Mouse (Mus musculus) B cell, adult 67 days (primary cell): ENCODE measurements around the gene Hsd11b2. TPM values are rescaled to one million over a fixed set of nuclear protein-coding genes. Genes with fewer than 3 reads are reported as not detected.

Experiments
- total RNA-seq, 2 experiments: library from RNA; stranded (reverse); gene quantifications; 4 replicates each; pipeline ENCODE4 v1.2.4; 2023

Gene Hsd11b2
- not detected for total RNA-seq

DNA sequence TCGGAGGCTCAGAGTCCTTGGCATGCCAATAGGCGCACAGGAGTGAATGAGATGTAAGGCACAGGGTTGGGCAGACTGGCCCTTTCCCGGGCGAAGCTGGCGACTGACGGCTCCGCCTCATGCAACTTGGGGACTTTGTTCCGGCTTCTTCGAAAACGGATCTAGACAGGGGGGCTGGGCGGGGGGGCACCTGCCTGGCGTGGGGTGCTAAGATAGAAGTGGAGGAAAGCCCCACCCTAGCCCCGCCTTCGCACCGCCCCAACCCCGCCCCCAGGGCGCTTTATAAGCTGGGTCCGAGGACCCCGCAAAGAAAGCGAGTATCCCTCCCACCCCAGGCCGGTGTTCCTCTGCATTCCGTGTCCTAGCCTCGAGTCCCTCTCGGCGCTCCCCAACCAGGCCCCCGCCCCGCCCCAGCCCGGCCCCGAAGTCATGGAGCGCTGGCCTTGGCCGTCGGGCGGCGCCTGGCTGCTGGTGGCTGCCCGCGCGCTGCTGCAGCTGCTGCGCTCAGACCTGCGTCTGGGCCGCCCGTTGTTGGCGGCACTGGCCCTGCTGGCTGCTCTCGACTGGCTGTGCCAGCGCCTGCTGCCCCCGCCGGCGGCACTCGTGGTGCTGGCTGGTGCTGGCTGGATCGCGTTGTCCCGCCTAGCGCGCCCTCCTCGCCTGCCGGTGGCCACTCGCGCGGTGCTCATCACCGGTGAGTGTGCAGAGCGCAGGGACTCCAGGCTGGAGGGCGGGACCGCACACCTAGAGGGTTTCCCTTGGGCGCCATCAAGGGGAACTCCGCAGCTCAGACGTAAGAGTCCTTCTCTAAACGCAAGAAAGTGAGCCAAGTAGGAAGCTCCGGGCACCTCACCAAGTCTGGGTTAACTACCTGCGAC lies at the start of gene Hsd11b2:
Hsd11b2 (plus strand) TSS at position 320 of the 878 bp plus-strand sequence.

DNA sequence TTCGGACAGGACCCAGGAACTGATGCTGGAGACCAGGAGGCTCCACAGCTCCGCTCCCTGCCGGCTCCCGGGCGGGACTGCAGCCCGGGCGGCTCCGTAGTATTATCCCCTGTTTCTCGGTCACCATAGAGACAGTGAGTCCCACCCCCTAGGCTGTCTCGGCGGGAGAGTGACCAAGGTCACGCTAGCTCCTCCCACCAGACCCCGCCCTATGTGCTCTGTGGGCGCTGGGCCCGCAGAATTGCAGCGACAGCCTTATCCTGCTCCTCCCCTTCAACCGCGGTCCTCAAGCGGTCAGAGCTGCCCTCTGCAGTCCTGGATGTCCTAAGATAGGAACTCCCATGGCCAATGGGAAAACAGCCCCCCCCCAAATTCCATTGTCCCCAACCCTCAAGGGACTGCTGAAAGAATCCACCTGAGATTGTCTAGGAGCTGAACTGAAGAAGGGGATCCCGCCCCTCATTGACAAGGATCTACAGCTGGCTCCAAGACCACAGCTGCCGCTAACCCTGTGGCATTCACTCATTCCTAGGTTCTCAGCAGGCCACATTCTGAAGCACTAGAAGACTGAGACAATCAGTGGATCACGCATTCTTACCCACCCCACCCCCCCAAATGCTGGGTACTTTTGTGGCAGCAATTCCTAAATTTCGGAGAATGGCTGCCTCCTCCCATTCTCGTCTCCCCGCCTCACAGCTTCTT lies 47.1 kb upstream of the Hsd11b2 start, which contains the start of gene Tppp3:
Tppp3 (minus strand) TSS at position 213 of the 702 bp plus-strand sequence.

DNA sequence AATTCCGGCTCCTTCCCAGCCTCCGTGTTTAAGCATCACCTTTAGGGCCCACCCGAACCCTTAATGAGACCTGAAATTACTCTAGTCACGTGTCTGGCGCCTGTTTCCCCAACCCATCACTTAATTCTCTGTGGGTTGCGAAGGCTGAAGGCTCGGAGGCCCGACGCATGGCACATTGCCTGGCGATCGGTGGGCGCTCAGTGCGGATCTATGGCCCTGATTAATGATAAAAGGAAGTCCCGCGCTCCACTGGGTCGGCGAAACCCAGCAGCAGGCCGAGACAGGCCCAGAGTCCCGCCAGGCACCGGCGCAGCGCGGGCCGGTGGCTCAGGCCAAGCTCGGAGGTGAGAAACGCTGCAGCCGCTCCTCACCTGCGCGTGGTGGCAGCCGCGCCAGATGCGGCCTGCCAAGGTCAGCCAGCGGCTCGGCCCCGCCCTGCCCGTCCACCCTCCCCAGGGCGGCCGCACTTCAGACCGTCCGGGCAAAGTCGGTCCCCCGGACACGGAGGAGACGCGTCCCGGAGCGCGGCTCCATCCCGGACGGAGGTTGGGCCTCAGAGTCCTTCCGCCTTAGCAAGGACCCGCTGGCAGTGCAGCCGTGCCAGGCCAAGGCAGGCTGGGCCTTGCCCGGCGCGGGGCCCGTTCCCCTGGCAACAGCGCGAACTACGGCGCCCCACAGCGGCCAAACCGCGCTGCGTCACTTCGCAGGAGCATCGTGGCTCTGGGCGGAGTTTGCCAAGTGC lies 21.9 kb upstream of the Hsd11b2 start, which contains the start of gene Zdhhc1:
Zdhhc1 (minus strand) TSS at position 464 of the 742 bp plus-strand sequence.

DNA sequence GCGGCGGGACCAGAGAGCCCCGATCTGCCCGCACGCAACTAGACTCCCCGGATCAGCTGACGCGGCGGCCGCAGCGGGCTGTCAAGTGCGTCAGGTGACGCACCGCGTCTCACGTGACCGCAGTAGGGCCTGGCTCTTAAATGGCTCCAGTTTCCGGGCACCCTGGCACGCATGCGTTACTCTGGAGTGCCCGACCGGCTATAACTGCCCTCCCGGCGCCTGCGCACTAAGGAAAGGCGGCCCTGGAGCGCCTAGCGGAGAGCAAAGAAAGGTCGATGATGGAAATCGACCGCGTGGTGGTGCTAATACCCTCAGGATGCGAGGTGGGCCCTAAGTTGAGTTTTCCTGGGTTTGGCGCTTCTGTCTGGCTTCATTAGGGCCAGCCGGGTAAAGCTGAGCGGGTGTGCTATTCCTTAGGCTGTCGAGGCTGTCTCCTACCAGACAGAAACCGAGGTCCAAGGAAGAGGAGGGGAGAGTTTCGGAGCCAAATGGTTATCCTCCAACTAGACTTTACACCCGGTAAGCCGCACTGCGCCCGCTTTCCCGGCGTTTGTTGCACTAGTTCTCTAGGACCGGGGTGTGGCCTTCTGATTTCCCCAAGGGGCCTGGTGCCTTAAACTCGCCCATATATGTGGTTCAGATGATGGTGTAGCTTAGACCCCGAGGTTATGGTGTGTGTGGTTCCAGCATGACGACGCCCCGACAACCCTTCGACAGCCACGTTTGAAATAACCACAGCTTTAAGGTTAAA lies 47.6 kb downstream of the Hsd11b2 start, which contains the start of gene Atp6v0d1:
Atp6v0d1 (minus strand) TSS at position 96 of the 751 bp plus-strand sequence.

Other genes with a start within 250 kb of the Hsd11b2 start
- under 1 TPM in 1 of 2 experiments, not detected in 1; 0.59 TPM for gene Hsf4, start 249.0 kb upstream of the Hsd11b2 start, total RNA-seq
- gene Nol3, start 242.6 kb upstream of the Hsd11b2 start, total RNA-seq = not detected
- 1 to 10 TPM; 5.4 to 5.9 TPM for gene 4931428F04Rik, start 228.9 kb upstream of the Hsd11b2 start, total RNA-seq
- 1 to 10 TPM; 1.3 to 2.1 TPM for gene Exoc3l, start 222.7 kb upstream of the Hsd11b2 start, total RNA-seq
- gene E2f4, start 221.1 kb upstream of the Hsd11b2 start, total RNA-seq = 10 to 100 TPM; 96.4 to 98.1 TPM
- 1 to 10 TPM; 3.6 to 5.5 TPM for gene Elmo3, start 213.2 kb upstream of the Hsd11b2 start, total RNA-seq
- 10 to 100 TPM in 1 of 2 experiments, 1 to 10 TPM in 1; 5.4 to 13.3 TPM for gene Lrrc29, start 192.5 kb upstream of the Hsd11b2 start, total RNA-seq
- 10 to 100 TPM; 28.9 to 33.3 TPM for gene Tmem208, start 192.4 kb upstream of the Hsd11b2 start, total RNA-seq
- gene Fhod1, start 170.8 kb upstream of the Hsd11b2 start, total RNA-seq = 10 to 100 TPM; 39.5 to 39.7 TPM
- gene Slc9a5, start 169.9 kb upstream of the Hsd11b2 start, total RNA-seq = 1 to 10 TPM in 1 of 2 experiments, under 1 TPM in 1; 0.89 to 1.5 TPM
- not detected for gene Plekhg4, start 145.5 kb upstream of the Hsd11b2 start, total RNA-seq
- gene Kctd19, start 105.3 kb upstream of the Hsd11b2 start, total RNA-seq = not detected
- gene Lrrc36, start 105.2 kb upstream of the Hsd11b2 start, total RNA-seq = not detected
- 1 to 10 TPM in 1 of 2 experiments, under 1 TPM in 1; 0.56 to 1.3 TPM for gene Tppp3, start 47.2 kb upstream of the Hsd11b2 start, total RNA-seq
- gene Zdhhc1, start 21.9 kb upstream of the Hsd11b2 start, total RNA-seq = 1 to 10 TPM; 4.0 to 5.3 TPM
- 10 to 100 TPM; 82.3 to 98.5 TPM for gene Atp6v0d1, start 47.3 kb downstream of the Hsd11b2 start, total RNA-seq
- gene Ripor1, start 86.5 kb downstream of the Hsd11b2 start, total RNA-seq = 10 to 100 TPM; 24.3 to 32.2 TPM
- 100 to 1,000 TPM; 182 to 207 TPM for gene Ctcf, start 117.8 kb downstream of the Hsd11b2 start, total RNA-seq
- not detected for gene Agrp, start 118.6 kb downstream of the Hsd11b2 start, total RNA-seq
- gene Carmil2, start 167.5 kb downstream of the Hsd11b2 start, total RNA-seq = 100 to 1,000 TPM; 155 to 156 TPM
- 10 to 100 TPM; 93.3 to 95.1 TPM for gene Acd, start 182.3 kb downstream of the Hsd11b2 start, total RNA-seq
- gene Pard6a, start 182.4 kb downstream of the Hsd11b2 start, total RNA-seq = 10 to 100 TPM; 14.9 to 16.3 TPM
- gene 4933405L10Rik, start 188.9 kb downstream of the Hsd11b2 start, total RNA-seq = not detected
- gene Enkd1, start 189.5 kb downstream of the Hsd11b2 start, total RNA-seq = 1 to 10 TPM; 4.2 to 4.3 TPM
- gene Gfod2, start 239.9 kb downstream of the Hsd11b2 start, total RNA-seq = 1 to 10 TPM; 4.1 to 6.5 TPM